8 mouse cellular contexts compared by ENCODE assay signal in the genomic region with DNA sequence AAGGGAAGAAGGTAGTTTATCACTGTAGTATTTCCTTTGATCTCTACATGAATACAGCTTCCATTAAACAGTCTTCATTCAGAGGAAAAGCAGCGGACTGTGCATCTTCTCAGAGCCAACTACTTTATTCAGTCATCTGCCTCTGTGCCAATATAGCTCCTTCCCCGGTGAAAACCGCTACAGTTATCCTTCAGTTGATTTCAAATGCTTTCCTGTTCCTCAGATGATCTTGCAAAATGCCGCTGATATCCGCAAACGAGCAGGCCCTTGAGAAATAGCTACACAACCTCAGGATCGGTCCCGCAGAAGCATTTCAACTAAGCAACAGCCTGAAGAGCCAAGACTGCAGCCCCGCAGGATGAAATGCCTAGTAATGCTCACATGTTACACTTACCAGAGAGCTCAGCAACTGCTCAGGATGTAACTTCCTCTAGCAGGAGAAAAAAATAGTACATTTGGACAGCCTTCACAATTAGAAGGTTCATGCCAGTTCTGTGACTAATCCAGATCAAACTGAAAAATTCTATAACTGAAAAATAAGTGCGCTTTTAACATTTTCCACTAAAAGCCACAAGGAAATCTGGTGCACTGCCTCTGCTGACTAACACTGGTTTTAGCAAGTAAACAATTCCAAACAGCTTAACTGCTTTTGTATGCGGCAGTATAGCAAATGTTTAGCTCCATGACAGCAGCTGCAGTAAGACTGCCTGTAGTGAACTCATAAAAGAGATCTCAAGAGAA. TPM values are rescaled to one million over a fixed set of nuclear protein-coding genes. Genes with fewer than 3 reads are reported as not detected.
DNase-seq lines count a peak whose midpoint lies in the region; ATAC-seq and TF ChIP-seq lines count a peak whose summit lies in the region.

No protein-coding gene starts in this region.

- H3K9ac ChIP-seq in hindbrain, embryonic 15.5 days, result peak overlapping the region; percentile 43

- ATAC-seq in hindbrain, embryonic 15.5 days (ENCODE audit: low FRiP score, low read depth), result peak; percentile 79

- 8% methylated on average over 11 of the region's 11 CpGs for WGBS in lung, adult 2 months
- 11% methylated on average over 11 of the region's 11 CpGs for WGBS in hindbrain, embryonic 15.5 days

- H3K4me1 ChIP-seq in lung, adult 2 months (ENCODE audit: control insufficient read depth, insufficient read depth, low read length), result no peaks in the 10 kb centered on the region; the same call in 1 of the 2 replicates
- H3K4me1 ChIP-seq in hindbrain, embryonic 15.5 days (replicated peaks), result peaks cover 26% of the 10 kb centered on the region
- H3K4me1 ChIP-seq in megakaryocyte, embryonic 14.5 days, result peaks cover 42% of the 10 kb centered on the region

- H3K4me3 ChIP-seq in lung, adult 2 months (replicated peaks; ENCODE audit: extremely low read depth, low read depth, low read length), result peak overlapping the region; percentile 31
- peak overlapping the region; percentile 36 for H3K4me3 ChIP-seq in hindbrain, embryonic 15.5 days
- H3K4me3 ChIP-seq in megakaryocyte, embryonic 14.5 days (replicated peaks), result peak overlapping the region; percentile 94

- TF ChIP-seq POLR2A in lung, adult 2 months (IDR thresholded peaks at IDR 0.05; ENCODE audit: borderline replicate concordance, extremely low read depth, low read depth, low read length), result no peak

- no peaks in the 10 kb centered on the region for H3K9me3 ChIP-seq in hindbrain, embryonic 15.5 days
- no peaks in the 10 kb centered on the region for H3K9me3 ChIP-seq in megakaryocyte, embryonic 14.5 days

- H3K4me2 ChIP-seq in hindbrain, embryonic 15.5 days, result peak overlapping the region; percentile 57

- no peaks in the 10 kb centered on the region for H3K36me3 ChIP-seq in hindbrain, embryonic 15.5 days
- H3K36me3 ChIP-seq in megakaryocyte, embryonic 14.5 days (replicated peaks; ENCODE audit: low read length), result peaks cover 12% of the 10 kb centered on the region

- peak overlapping the region; percentile 88 for H3K27ac ChIP-seq in hindbrain, embryonic 15.5 days (replicated peaks)

- DNase-seq in lung, adult 2 months, result peak; percentile 37
- no peak for DNase-seq in lung, adult 18-20 months
- DNase-seq in cerebellum, postnatal 25 days, result peak; percentile 68 to 77
- DNase-seq in frontal cortex, postnatal 25 days (ENCODE audit: low spot score in 2 of 2), result peak; percentile 28 to 46
- DNase-seq in left cerebral cortex, adult 8-10 months (ENCODE audit: low spot score in 2 of 2), result peak; percentile 42 to 50
- DNase-seq in skeletal muscle tissue, adult 2 months (ENCODE audit: low read depth, low spot score), result peak; percentile 51

- no peaks in the 10 kb centered on the region for H3K27me3 ChIP-seq in hindbrain, embryonic 15.5 days
- no peaks in the 10 kb centered on the region for H3K27me3 ChIP-seq in megakaryocyte, embryonic 14.5 days (replicated peaks)

- no peak for TF ChIP-seq CTCF in lung, adult 2 months (IDR thresholded peaks at IDR 0.05; ENCODE audit: insufficient read depth, low read length)

RNA-seq across cellular contexts. Expression of a gene that starts 49.0 kb away (rescaled TPM):
- polyA plus RNA-seq in lung, adult 2 months (2012; rRNA removed), result 2.8 and 7.2 TPM in 2 replicates
- 9.6 and 11.0 TPM in 2 replicates for polyA plus RNA-seq in hindbrain, embryonic 15.5 days (2015; fragmentation: Nextera tagmentation; extraction: Ambion mirVana)
- 10 to 100 TPM; 61.3 to 65.9 (median 64.2) TPM for total RNA-seq in left cerebral cortex, adult 8-10 months (2022)
- 1.5 and 4.0 TPM in 2 replicates for polyA plus RNA-seq in megakaryocyte, embryonic 14.5 days (2012; ENCODE audit: insufficient read depth, low replicate concordance)

Comparison
In these comparisons a context has a peak if more than half of its experiments do, and no peak if none do; other contexts are left out.
1. DNase-seq: peak in lung, adult 2 months (single experiment), cerebellum, postnatal 25 days (2 of 2), frontal cortex, postnatal 25 days (2 of 2), left cerebral cortex, adult 8-10 months (2 of 2) and skeletal muscle tissue, adult 2 months (single experiment); none in lung, adult 18-20 months (0 of 2).
2. H3K4me3 ChIP-seq: peak in every context shown above with its lines; median percentile 94 in megakaryocyte, embryonic 14.5 days; 36 in hindbrain, embryonic 15.5 days; 31 in lung, adult 2 months.